Mouse (Mus musculus): ENCODE measurements around the gene Fggy.
A peak's percentile ranks its signal among the peaks of the same experiment; 100 is the strongest.

The Fggy gene

DNA sequence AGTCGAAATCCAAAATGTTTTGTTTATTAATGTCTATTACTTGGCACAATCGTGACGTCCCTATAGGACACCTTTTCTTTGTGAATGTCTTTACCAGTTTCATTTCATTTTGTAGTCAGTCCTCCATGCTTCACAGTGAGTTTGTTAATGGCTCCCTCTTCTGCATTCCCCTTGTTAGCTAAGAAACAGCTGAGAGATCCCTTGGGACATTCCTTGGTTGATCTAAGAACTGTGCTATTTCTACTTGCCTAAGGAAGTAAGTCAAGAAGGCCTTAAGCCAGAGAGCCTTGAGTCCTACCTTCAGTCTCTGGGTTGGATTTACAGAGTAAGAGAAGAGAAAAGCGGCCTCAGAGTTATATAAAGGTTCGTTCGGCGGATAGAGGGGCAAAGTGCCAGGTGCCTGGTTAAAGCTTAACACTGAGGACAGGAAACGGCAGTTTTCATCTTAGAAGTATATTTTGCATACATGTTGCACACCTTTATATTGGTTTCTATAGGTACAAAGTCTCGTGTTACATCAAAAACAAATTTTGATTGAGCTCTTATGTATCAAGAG is 376.6 kb downstream of the Fggy start:
- no peak for DNase-seq (ENCODE audit: extremely low read depth, insufficient read length, low spot score)

DNA sequence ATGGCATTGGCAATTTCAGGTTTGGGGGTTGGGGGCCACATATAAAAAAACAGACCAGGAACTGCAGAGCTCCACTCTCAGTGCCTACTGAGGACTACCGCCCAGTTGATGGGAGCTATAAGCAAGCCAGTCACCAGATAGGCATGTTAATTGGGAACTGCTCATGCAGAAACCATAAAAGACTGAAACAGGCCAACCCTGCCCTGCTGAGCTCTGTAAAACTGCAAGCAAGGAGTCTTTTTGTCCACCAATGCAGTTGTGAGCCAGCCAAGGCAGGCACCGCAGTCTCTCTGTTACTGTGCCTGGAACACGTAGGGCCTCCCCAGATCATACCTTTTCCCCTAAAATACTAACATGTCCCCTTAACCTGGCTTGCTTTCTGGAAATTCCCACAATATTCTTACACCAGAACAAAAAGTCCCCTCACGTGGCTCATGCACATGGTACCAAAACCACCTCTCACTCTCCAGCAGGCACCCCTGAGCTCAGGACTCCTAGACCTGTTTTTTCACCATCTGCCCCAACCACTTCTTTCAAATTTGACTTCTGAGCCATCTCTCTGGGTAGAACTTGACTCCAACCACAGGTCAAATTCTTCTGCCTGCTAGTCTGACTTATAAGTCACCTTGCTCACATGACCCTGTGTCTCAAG is 377.2 kb downstream of the Fggy start:
- DNase-seq (ENCODE audit: extremely low read depth, insufficient read length, low spot score) = peak; percentile 21

DNA sequence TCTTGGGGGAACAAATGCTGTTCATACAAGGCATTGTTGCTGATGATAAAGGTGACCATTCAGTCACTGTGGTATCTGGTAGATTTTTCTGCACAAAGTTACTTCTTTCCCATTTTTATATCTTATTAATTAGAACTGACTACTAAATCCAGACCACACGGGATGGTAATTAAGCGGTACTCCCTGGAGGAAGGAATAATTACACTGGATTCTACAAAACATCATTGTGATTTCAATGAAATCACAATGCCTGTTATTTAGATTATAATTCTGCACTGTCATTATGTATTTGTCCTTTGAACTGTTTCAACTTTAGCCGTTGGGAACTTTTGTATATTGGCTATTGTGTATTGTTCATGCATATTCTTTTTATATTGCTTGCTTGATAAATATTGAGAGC is 381.4 kb downstream of the Fggy start:
- DNase-seq (ENCODE audit: extremely low read depth, insufficient read length, low spot score) = no peak

DNA sequence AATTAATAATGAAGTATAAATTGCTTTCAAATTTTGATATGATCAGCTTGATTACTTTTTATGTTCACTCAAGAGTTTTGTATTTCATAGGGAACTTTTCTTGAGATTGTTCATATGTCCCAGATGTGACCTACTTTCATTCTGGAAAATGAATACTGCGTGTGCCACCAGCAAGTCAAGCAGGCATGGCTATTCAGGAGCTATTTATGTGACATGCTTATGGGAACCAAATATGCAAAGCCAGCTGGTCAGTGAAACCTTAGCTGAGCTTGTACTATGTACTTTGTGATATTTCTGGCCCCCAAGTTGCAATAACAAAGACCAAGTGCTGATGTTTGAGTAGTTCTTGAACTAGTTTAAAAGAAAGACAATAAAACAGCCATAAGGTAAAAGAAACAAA is 390.6 kb downstream of the Fggy start:
- DNase-seq (ENCODE audit: extremely low read depth, insufficient read length, low spot score) = no peak

DNA sequence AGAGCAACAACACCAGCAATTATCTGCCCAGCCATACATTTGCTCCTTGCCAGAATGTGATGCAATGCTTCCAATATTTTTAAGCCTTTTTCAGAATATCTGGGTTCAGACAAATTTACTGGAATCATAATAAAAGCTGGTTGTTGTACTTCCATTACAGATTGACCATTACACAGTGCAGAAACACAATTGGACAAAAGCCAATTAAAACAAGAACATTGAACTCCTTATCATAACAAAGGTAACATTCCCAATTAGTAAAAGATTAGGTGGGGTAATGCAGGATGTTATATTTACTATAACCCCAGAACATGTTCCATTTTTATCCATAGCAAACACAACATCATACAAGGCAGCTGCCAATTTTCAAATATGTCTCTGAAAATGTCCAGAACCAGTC is 396.0 kb downstream of the Fggy start:
- no peak for DNase-seq (ENCODE audit: extremely low read depth, insufficient read length, low spot score)

DNA sequence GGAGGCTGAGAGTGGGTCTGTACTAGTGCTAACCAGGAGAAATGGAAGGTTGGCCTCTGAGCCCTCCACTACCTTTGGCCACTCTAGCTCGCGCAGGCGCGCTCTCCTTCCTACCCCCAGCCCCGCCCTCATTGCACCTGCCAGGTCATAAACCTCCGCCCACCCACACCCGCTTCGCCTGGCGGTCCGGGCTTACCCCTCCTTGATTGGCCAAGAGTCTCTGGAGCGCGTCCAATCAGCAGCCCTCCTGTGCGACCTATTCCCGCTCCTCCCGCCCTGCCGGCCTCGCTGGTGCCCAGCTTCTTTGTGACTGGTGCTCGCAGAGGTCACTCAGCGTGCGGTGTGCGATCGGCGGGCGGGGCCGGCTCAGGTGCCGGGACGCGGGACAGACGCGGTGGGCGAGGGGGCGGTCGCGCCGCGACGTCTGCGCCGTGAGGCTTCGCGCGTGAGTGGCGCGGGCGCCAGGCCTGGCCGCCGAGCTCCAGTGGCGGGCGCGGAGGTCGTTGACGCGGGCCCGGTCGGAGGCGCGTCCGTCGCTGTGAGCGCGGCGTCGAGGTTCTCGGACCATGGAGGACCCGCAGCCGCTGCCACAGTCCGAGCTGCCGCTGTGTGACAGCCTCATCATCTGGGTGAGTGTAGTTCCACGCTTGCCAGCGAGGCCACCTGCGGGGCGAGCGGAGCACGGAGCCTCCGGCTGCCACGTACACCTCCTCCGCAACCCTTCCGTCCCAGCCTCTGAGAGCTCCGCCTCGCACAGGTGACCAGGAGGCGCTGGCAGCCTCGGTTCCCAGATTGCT is 409.8 kb downstream of the Fggy start, which contains the start of gene Hook1:
TSS of gene Hook1 (plus strand) at position 313 of the 797 bp plus-strand sequence.
- peak; percentile 2 for DNase-seq (ENCODE audit: extremely low read depth, insufficient read length, low spot score)
